Mouse (Mus musculus) bone marrow, adult 2 months (tissue): ENCODE measurements at regions not wholly inside any gene's neighbourhood (a gene's known extent, or its start where the extent isn't known, plus 50 kb on each side); places are given as distances from the start of the nearest gene placed in this dataset.

ENCODE experiments used
- CTCF ChIP-seq: fragments of 200-500 bp; IDR thresholded peaks from 2 replicates; pipeline ENCODE4 v1.5.1; 2011; ENCODE audit warnings: low read length, control low read depth; ENCODE audit not compliant: control insufficient read depth, insufficient read depth
- POLR2A ChIP-seq: fragments of 200-500 bp; IDR thresholded peaks from 2 replicates; pipeline ENCODE4 v1.6.1; 2011; ENCODE audit warnings: low read depth, mild to moderate bottlenecking, control low read depth, low read length, borderline replicate concordance; ENCODE audit not compliant: control insufficient read depth

DNA sequence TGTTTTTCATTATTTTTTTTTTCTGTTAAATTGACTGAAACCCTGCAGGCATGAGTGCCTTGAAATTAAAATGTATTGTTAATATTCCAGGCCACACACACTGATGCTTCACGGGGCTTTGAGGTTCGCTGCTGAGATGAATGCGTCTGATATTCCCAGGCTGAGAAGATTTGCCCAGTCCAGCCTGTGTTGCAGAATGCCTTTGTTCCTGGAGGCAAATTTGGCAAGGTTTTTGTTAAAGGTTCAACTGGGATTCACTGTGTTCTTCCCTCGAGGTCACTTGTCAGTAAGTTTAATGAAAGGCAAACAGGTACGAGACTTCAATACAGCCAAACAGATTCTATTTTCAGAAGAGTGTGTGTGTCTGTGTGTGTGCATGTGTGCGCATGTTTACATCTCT, 50.0 kb upstream of the Cachd1 start:
- TF ChIP-seq CTCF, result no peak
- no peak for TF ChIP-seq POLR2A
